Mouse (Mus musculus) heart, embryonic 13.5 days (tissue): ENCODE measurements around the gene Cx3cl1. TPM values are rescaled to one million over a fixed set of nuclear protein-coding genes. Genes with fewer than 3 reads are reported as not detected.
A peak's percentile ranks its signal among the peaks of the same experiment; 100 is the strongest.

Source experiments
- ATAC-seq: fragments of 200-750 bp; cut with Nextera tagmentation; 2 replicates; pipeline ENCODE4 v1.8.0; 2017; ENCODE audit warnings: moderate TSS enrichment; ENCODE audit not compliant: insufficient number of reproducible peaks, low FRiP score, low TSS enrichment; ENCODE audit errors: extremely low read depth
- H3K27ac ChIP-seq: fragments of 300-500 bp; sonication (generic); replicated peaks from 2 replicates; pipeline ENCODE4 v1.5.1; 2015; ENCODE audit warnings: moderate library complexity, mild to moderate bottlenecking, inconsistent platforms
- H3K27me3 ChIP-seq: fragments of 300-500 bp; sonication (generic); replicated peaks from 2 replicates; pipeline ENCODE4 v1.6.1; 2015; ENCODE audit warnings: mild to moderate bottlenecking, inconsistent platforms
- H3K36me3 ChIP-seq: fragments of 300-500 bp; sonication (generic); 2 replicates; pipeline ENCODE4 v1.6.1; 2015; ENCODE audit warnings: mild to moderate bottlenecking, inconsistent platforms
- H3K4me1 ChIP-seq: fragments of 300-500 bp; sonication (generic); 2 replicates; pipeline ENCODE4 v1.6.1; 2015; ENCODE audit warnings: inconsistent platforms
- H3K4me2 ChIP-seq: fragments of 300-500 bp; sonication (generic); 2 replicates; pipeline ENCODE4 v1.6.1; 2015; ENCODE audit warnings: inconsistent platforms, mild to moderate bottlenecking, moderate library complexity
- H3K4me3 ChIP-seq: fragments of 300-500 bp; sonication (generic); 2 replicates; pipeline ENCODE4 v1.5.1; 2015; ENCODE audit warnings: moderate library complexity, mild to moderate bottlenecking, inconsistent platforms
- H3K9ac ChIP-seq: fragments of 300-500 bp; sonication (generic); 2 replicates; pipeline ENCODE4 v1.6.1; 2015; ENCODE audit warnings: inconsistent platforms, mild to moderate bottlenecking, moderate library complexity
- H3K9me3 ChIP-seq: fragments of 300-500 bp; sonication (generic); 2 replicates; pipeline ENCODE4 v1.6.1; 2016; ENCODE audit warnings: inconsistent platforms
- WGBS: fragments of 180-500 bp; shearing (Covaris S2); methylation state at CpG from one replicate; pipeline ENCODE4 v1.1.7; 2015; ENCODE audit warnings: mixed read lengths; 5-methylcytosine and 5-hydroxymethylcytosine counted together
- polyA plus RNA-seq: library from polyadenylated mRNA; unstranded; fragments of >200 nt; fragmentation: Nextera tagmentation; extraction: Ambion mirVana; gene quantifications from 2 replicates; pipeline ENCODE4 v1.2.1, GENCODE M21; 2015

The Cx3cl1 gene
- polyA plus RNA-seq, 1 experiment from 2014 or later = 11.2 TPM

- no peaks in the 10 kb centered on the region for H3K36me3 ChIP-seq
- peaks cover 28% of the 10 kb centered on the region for H3K4me1 ChIP-seq
- no peak overlapping the region for H3K27ac ChIP-seq
- peak; percentile 41; the same call in 1 of the 2 replicates for ATAC-seq
- H3K4me2 ChIP-seq = no peak overlapping the region
- H3K27me3 ChIP-seq = peaks cover 39% of the 10 kb centered on the region
- H3K9ac ChIP-seq = no peak overlapping the region
- 21% methylated on average over 6 of the region's 6 CpGs for WGBS
- no peak overlapping the region for H3K4me3 ChIP-seq
- H3K9me3 ChIP-seq = no peaks in the 10 kb centered on the region
Measured at GRCm38 (mm10) chr8:94803551-94803950, 31.7 kb downstream of the Cx3cl1 start.

GRCm38 (mm10) chr8:94804546-94805340, 32.9 kb downstream of the Cx3cl1 start:
- 60% methylated on average over 10 of the region's 10 CpGs for WGBS
- H3K9ac ChIP-seq = no peak overlapping the region
- H3K9me3 ChIP-seq = no peaks in the 10 kb centered on the region
- no peak overlapping the region for H3K27ac ChIP-seq
- peaks cover 28% of the 10 kb centered on the region for H3K4me1 ChIP-seq
- no peaks in the 10 kb centered on the region for H3K36me3 ChIP-seq
- no peak for ATAC-seq
- H3K4me3 ChIP-seq = no peak overlapping the region
- H3K4me2 ChIP-seq = no peak overlapping the region
- H3K27me3 ChIP-seq = peaks cover 44% of the 10 kb centered on the region

- no peaks in the 10 kb centered on the region for H3K9me3 ChIP-seq
- peaks cover 32% of the 10 kb centered on the region for H3K4me1 ChIP-seq
- H3K9ac ChIP-seq = no peak overlapping the region
- H3K27ac ChIP-seq = no peak overlapping the region
- H3K36me3 ChIP-seq = no peaks in the 10 kb centered on the region
- WGBS = 71% methylated on average over 4 of the region's 4 CpGs
- ATAC-seq = no peak
- H3K4me3 ChIP-seq = no peak overlapping the region
- H3K27me3 ChIP-seq = peaks cover 44% of the 10 kb centered on the region
- H3K4me2 ChIP-seq = no peak overlapping the region
Measured at GRCm38 (mm10) chr8:94805811-94806210, 34.0 kb downstream of the Cx3cl1 start.

- H3K27ac ChIP-seq = no peak overlapping the region
- ATAC-seq = no peak
Measured at GRCm38 (mm10) chr8:94807506-94807905, 35.7 kb downstream of the Cx3cl1 start.

GRCm38 (mm10) chr8:94808372-94808771, 36.6 kb downstream of the Cx3cl1 start:
- 74% methylated on average over 6 of the region's 6 CpGs for WGBS
- Histone ChIP-seq H3K9ac (no peak overlapping the region), H3K27me3 (peaks cover 48% of the 10 kb centered on the region), H3K4me3 (no peak overlapping the region), H3K9me3 (no peaks in the 10 kb centered on the region), H3K27ac (no peak overlapping the region), H3K4me2 (no peak overlapping the region), H3K36me3 (no peaks in the 10 kb centered on the region), H3K4me1 (peaks cover 14% of the 10 kb centered on the region)
- no peak for ATAC-seq

More at GRCm38 (mm10) chr8:94807506-94807905, 35.7 kb downstream of the Cx3cl1 start:
- no peak overlapping the region for H3K4me3 ChIP-seq
- no peak overlapping the region for H3K4me2 ChIP-seq
- 51% methylated on average over 7 of the region's 7 CpGs for whole genome bisulfite sequencing
- H3K36me3 ChIP-seq = no peaks in the 10 kb centered on the region
- H3K9me3 ChIP-seq = no peaks in the 10 kb centered on the region
- peaks cover 48% of the 10 kb centered on the region for H3K27me3 ChIP-seq
- peaks cover 21% of the 10 kb centered on the region for H3K4me1 ChIP-seq
- no peak overlapping the region for H3K9ac ChIP-seq

- 24% methylated on average over 3 of the region's 3 CpGs for WGBS
- peaks cover 40% of the 10 kb centered on the region for H3K27me3 ChIP-seq
- no peak within 1 kb of the TSS for H3K9ac ChIP-seq
- no peak for ATAC-seq
- H3K4me3 ChIP-seq = no peak within 1 kb of the TSS
- H3K4me2 ChIP-seq = no peak within 1 kb of the TSS
- no peaks in the 10 kb centered on the region for H3K9me3 ChIP-seq
- peaks cover 6% of the 10 kb centered on the region for H3K4me1 ChIP-seq
- no peak within 1 kb of the TSS for H3K27ac ChIP-seq
- H3K36me3 ChIP-seq = no peaks in the 10 kb centered on the region
Measured at GRCm38 (mm10) chr8:94810153-94810552, 38.3 kb downstream of the Cx3cl1 start, which contains the start of gene Ccl17. TSS of gene Ccl17 (plus strand) at chr8:94810453.

- H3K27me3 ChIP-seq = peaks cover 38% of the 10 kb centered on the region
- no peak overlapping the region for H3K4me3 ChIP-seq
- H3K36me3 ChIP-seq = no peaks in the 10 kb centered on the region
- WGBS = 71% methylated on average over 5 of the region's 5 CpGs
- no peak overlapping the region for H3K4me2 ChIP-seq
- H3K9me3 ChIP-seq = no peaks in the 10 kb centered on the region
- no peak overlapping the region for H3K9ac ChIP-seq
- H3K27ac ChIP-seq = no peak overlapping the region
- H3K4me1 ChIP-seq = peaks cover 6% of the 10 kb centered on the region
- ATAC-seq = no peak
Measured at GRCm38 (mm10) chr8:94810855-94811254, 39.0 kb downstream of the Cx3cl1 start.

- Histone ChIP-seq H3K27ac (no peak overlapping the region), H3K9me3 (no peaks in the 10 kb centered on the region), H3K36me3 (no peaks in the 10 kb centered on the region), H3K4me2 (no peak overlapping the region), H3K4me3 (no peak overlapping the region), H3K27me3 (peaks cover 30% of the 10 kb centered on the region), H3K4me1 (peaks cover 6% of the 10 kb centered on the region), H3K9ac (no peak overlapping the region)
- 58% methylated on average over 6 of the region's 6 CpGs for WGBS
- ATAC-seq = no peak
Measured at GRCm38 (mm10) chr8:94811654-94812053, 39.8 kb downstream of the Cx3cl1 start.

GRCm38 (mm10) chr8:94812645-94813098, 40.9 kb downstream of the Cx3cl1 start:
- Histone ChIP-seq H3K27me3 (peaks cover 22% of the 10 kb centered on the region; the same call in 1 of the 2 replicates), H3K9me3 (no peaks in the 10 kb centered on the region), H3K4me2 (peak overlapping the region; percentile 23), H3K27ac (no peak overlapping the region), H3K9ac (no peak overlapping the region), H3K36me3 (no peaks in the 10 kb centered on the region), H3K4me1 (peaks cover 6% of the 10 kb centered on the region), H3K4me3 (no peak overlapping the region)
- no peak for ATAC-seq
- WGBS = 27% methylated on average over 6 of the region's 6 CpGs

- H3K4me3 ChIP-seq = no peak overlapping the region
- no peak overlapping the region for H3K27ac ChIP-seq
- H3K27me3 ChIP-seq = peaks cover 13% of the 10 kb centered on the region; the same call in 1 of the 2 replicates
- H3K4me2 ChIP-seq = no peak overlapping the region
- H3K4me1 ChIP-seq = peaks cover 6% of the 10 kb centered on the region
- ATAC-seq = no peak
- no peaks in the 10 kb centered on the region; the same call in 1 of the 2 replicates for H3K36me3 ChIP-seq
- no peaks in the 10 kb centered on the region for H3K9me3 ChIP-seq
- H3K9ac ChIP-seq = no peak overlapping the region
- 0% methylated on average over 1 of the region's 1 CpGs for WGBS
Measured at GRCm38 (mm10) chr8:94814556-94814955, 42.7 kb downstream of the Cx3cl1 start.

GRCm38 (mm10) chr8:94817933-94818332, 46.1 kb downstream of the Cx3cl1 start:
- Histone ChIP-seq H3K4me1 (0 out of 2 replicates have a peak, but pooled peaks cover 4% of the 10 kb centered on the region), H3K4me2 (no peak overlapping the region), H3K27ac (no peak overlapping the region), H3K9me3 (no peaks in the 10 kb centered on the region), H3K27me3 (no peaks in the 10 kb centered on the region), H3K4me3 (no peak overlapping the region), H3K9ac (no peak overlapping the region), H3K36me3 (peaks cover 29% of the 10 kb centered on the region)
- WGBS = 87% methylated on average over 11 of the region's 11 CpGs
- ATAC-seq = no peak
